Mouse (Mus musculus): ENCODE results near the gene Dab1.

GRCm38 (mm10) chr4:104529905-104530646, 910.9 kb downstream of the Dab1 start:
- TF ChIP-seq CTCF (IDR thresholded peaks at IDR 0.05; ENCODE audit: control insufficient read depth, insufficient read depth, low read length), result no peak
- no peak for TF ChIP-seq POLR2A (IDR thresholded peaks at IDR 0.05; ENCODE audit: borderline replicate concordance, control insufficient read depth, low read depth, low read length)
